Mouse (Mus musculus): Measurements from ENCODE around the gene Grm4.

Gene Grm4

GRCm38 (mm10) chr17:27521303-27521702 lies at the start of gene Grm4:
Gene Grm4 (minus strand): TSS chr17:27521403.
- H3K27me3 ChIP-seq (ENCODE audit: control insufficient read depth, insufficient read depth, low read length, poor library complexity, severe bottlenecking), result no peaks in the 10 kb centered on the region; the same call in 1 of the 2 replicates

GRCm38 (mm10) chr17:27568228-27568627 lies 47.0 kb upstream of the Grm4 start:
- H3K27me3 ChIP-seq (ENCODE audit: control insufficient read depth, insufficient read depth, low read length, poor library complexity, severe bottlenecking), result no peaks in the 10 kb centered on the region
- H3K36me3 ChIP-seq (ENCODE audit: control insufficient read depth, insufficient read depth, low read length, poor library complexity, severe bottlenecking), result no peaks in the 10 kb centered on the region
- DNase-seq (ENCODE audit: low read depth, low spot score), result no peak

More at GRCm38 (mm10) chr17:27521303-27521702, at the start of gene Grm4:
- H3K36me3 ChIP-seq (ENCODE audit: control insufficient read depth, insufficient read depth, low read length, poor library complexity, severe bottlenecking), result no peaks in the 10 kb centered on the region
- no peak for DNase-seq (ENCODE audit: low read depth, low spot score)

- DNase-seq (ENCODE audit: low read depth, low spot score), result no peak
- peaks cover 5% of the 10 kb centered on the region for H3K36me3 ChIP-seq (ENCODE audit: control insufficient read depth, insufficient read depth, low read length, poor library complexity, severe bottlenecking)
- H3K27me3 ChIP-seq (ENCODE audit: control insufficient read depth, insufficient read depth, low read length, poor library complexity, severe bottlenecking), result no peaks in the 10 kb centered on the region
These were observed 44.7 kb upstream of the Grm4 start for GRCm38 (mm10) chr17:27565942-27566267.

- peaks cover 7% of the 10 kb centered on the region for H3K36me3 ChIP-seq (ENCODE audit: control insufficient read depth, insufficient read depth, low read length, poor library complexity, severe bottlenecking)
- peak; percentile 95 for DNase-seq (ENCODE audit: low read depth, low spot score)
- no peaks in the 10 kb centered on the region for H3K27me3 ChIP-seq (ENCODE audit: control insufficient read depth, insufficient read depth, low read length, poor library complexity, severe bottlenecking)
These were observed 44.1 kb upstream of the Grm4 start, which contains the start of gene AI413582 for GRCm38 (mm10) chr17:27565163-27565941. Gene AI413582 (minus strand): TSS chr17:27565756.

- peak; percentile 54 for DNase-seq (ENCODE audit: low read depth, low spot score)
These were observed 43.4 kb upstream of the Grm4 start for GRCm38 (mm10) chr17:27564391-27565162.

GRCm38 (mm10) chr17:27563771-27564244 lies 42.6 kb upstream of the Grm4 start:
- Histone ChIP-seq H3K36me3 (ENCODE audit: control insufficient read depth, insufficient read depth, low read length, poor library complexity, severe bottlenecking) (peaks cover 7% of the 10 kb centered on the region), H3K27me3 (ENCODE audit: control insufficient read depth, insufficient read depth, low read length, poor library complexity, severe bottlenecking) (no peaks in the 10 kb centered on the region)
- DNase-seq (ENCODE audit: low read depth, low spot score), result no peak

More at GRCm38 (mm10) chr17:27564391-27565162, 43.4 kb upstream of the Grm4 start:
- Histone ChIP-seq H3K27me3 (ENCODE audit: control insufficient read depth, insufficient read depth, low read length, poor library complexity, severe bottlenecking) (no peaks in the 10 kb centered on the region), H3K36me3 (ENCODE audit: control insufficient read depth, insufficient read depth, low read length, poor library complexity, severe bottlenecking) (peaks cover 7% of the 10 kb centered on the region)

- DNase-seq (ENCODE audit: low read depth, low spot score), result no peak
- H3K36me3 ChIP-seq (ENCODE audit: control insufficient read depth, insufficient read depth, low read length, poor library complexity, severe bottlenecking), result peaks cover 7% of the 10 kb centered on the region
- no peaks in the 10 kb centered on the region for H3K27me3 ChIP-seq (ENCODE audit: control insufficient read depth, insufficient read depth, low read length, poor library complexity, severe bottlenecking)
These were observed 40.8 kb upstream of the Grm4 start for GRCm38 (mm10) chr17:27561809-27562526.

- Histone ChIP-seq H3K27me3 (ENCODE audit: control insufficient read depth, insufficient read depth, low read length, poor library complexity, severe bottlenecking) (no peaks in the 10 kb centered on the region), H3K36me3 (ENCODE audit: control insufficient read depth, insufficient read depth, low read length, poor library complexity, severe bottlenecking) (peaks cover 7% of the 10 kb centered on the region)
- no peak for DNase-seq (ENCODE audit: low read depth, low spot score)
These were observed 39.8 kb upstream of the Grm4 start for GRCm38 (mm10) chr17:27560926-27561480.

GRCm38 (mm10) chr17:27559596-27559995 lies 38.4 kb upstream of the Grm4 start:
- no peak for DNase-seq (ENCODE audit: low read depth, low spot score)
- H3K36me3 ChIP-seq (ENCODE audit: control insufficient read depth, insufficient read depth, low read length, poor library complexity, severe bottlenecking), result peaks cover 7% of the 10 kb centered on the region
- no peaks in the 10 kb centered on the region for H3K27me3 ChIP-seq (ENCODE audit: control insufficient read depth, insufficient read depth, low read length, poor library complexity, severe bottlenecking)

GRCm38 (mm10) chr17:27558845-27559244 lies 37.6 kb upstream of the Grm4 start:
- Histone ChIP-seq H3K27me3 (ENCODE audit: control insufficient read depth, insufficient read depth, low read length, poor library complexity, severe bottlenecking) (no peaks in the 10 kb centered on the region), H3K36me3 (ENCODE audit: control insufficient read depth, insufficient read depth, low read length, poor library complexity, severe bottlenecking) (peaks cover 7% of the 10 kb centered on the region)
- no peak for DNase-seq (ENCODE audit: low read depth, low spot score)

GRCm38 (mm10) chr17:27557927-27558661 lies 36.9 kb upstream of the Grm4 start:
- no peak for DNase-seq (ENCODE audit: low read depth, low spot score)
- H3K36me3 ChIP-seq (ENCODE audit: control insufficient read depth, insufficient read depth, low read length, poor library complexity, severe bottlenecking), result peaks cover 7% of the 10 kb centered on the region
- no peaks in the 10 kb centered on the region for H3K27me3 ChIP-seq (ENCODE audit: control insufficient read depth, insufficient read depth, low read length, poor library complexity, severe bottlenecking)

- H3K36me3 ChIP-seq (ENCODE audit: control insufficient read depth, insufficient read depth, low read length, poor library complexity, severe bottlenecking), result peaks cover 7% of the 10 kb centered on the region
- no peaks in the 10 kb centered on the region for H3K27me3 ChIP-seq (ENCODE audit: control insufficient read depth, insufficient read depth, low read length, poor library complexity, severe bottlenecking)
- DNase-seq (ENCODE audit: low read depth, low spot score), result peak; percentile 68
These were observed 36.2 kb upstream of the Grm4 start for GRCm38 (mm10) chr17:27557181-27557926.

GRCm38 (mm10) chr17:27556315-27557011 lies 35.3 kb upstream of the Grm4 start, which contains the start of gene Hmga1:
Gene Hmga1 (plus strand): TSS chr17:27556497.
- Histone ChIP-seq H3K27me3 (ENCODE audit: control insufficient read depth, insufficient read depth, low read length, poor library complexity, severe bottlenecking) (no peaks in the 10 kb centered on the region), H3K36me3 (ENCODE audit: control insufficient read depth, insufficient read depth, low read length, poor library complexity, severe bottlenecking) (peaks cover 3% of the 10 kb centered on the region; the same call in 1 of the 2 replicates)
- DNase-seq (ENCODE audit: low read depth, low spot score), result peak; percentile 95
